Mouse (Mus musculus) neural tube, embryonic 13.5 days (tissue): ENCODE data around the gene Noxa1. TPM values are rescaled to one million over a fixed set of nuclear protein-coding genes. Genes with fewer than 3 reads are reported as not detected.

Experiments
- ATAC-seq: fragments of 200-750 bp; cut with Nextera tagmentation; 2 replicates; pipeline ENCODE4 v1.8.0; 2017; ENCODE audit warnings: low read depth, mild to moderate bottlenecking, moderate TSS enrichment, moderate library complexity
- H3K27ac ChIP-seq: fragments of 300-500 bp; sonication (generic); replicated peaks from 2 replicates; pipeline ENCODE4 v1.5.1; 2015; ENCODE audit warnings: moderate library complexity, mild to moderate bottlenecking, inconsistent platforms
- H3K27me3 ChIP-seq: fragments of 300-500 bp; sonication (generic); 2 replicates; pipeline ENCODE4 v1.6.1; 2015; ENCODE audit warnings: mild to moderate bottlenecking, inconsistent platforms
- H3K36me3 ChIP-seq: fragments of 300-500 bp; sonication (generic); 2 replicates; pipeline ENCODE4 v1.6.1; 2015; ENCODE audit warnings: mild to moderate bottlenecking, inconsistent platforms
- H3K4me1 ChIP-seq: fragments of 300-500 bp; sonication (generic); replicated peaks from 2 replicates; pipeline ENCODE4 v1.6.1; 2015; ENCODE audit warnings: inconsistent platforms
- H3K4me2 ChIP-seq: fragments of 300-500 bp; sonication (generic); 2 replicates; pipeline ENCODE4 v1.6.1; 2015; ENCODE audit warnings: inconsistent platforms, mild to moderate bottlenecking, moderate library complexity
- H3K4me3 ChIP-seq: fragments of 300-500 bp; sonication (generic); 2 replicates; pipeline ENCODE4 v1.5.1; 2015; ENCODE audit warnings: mild to moderate bottlenecking, inconsistent platforms
- H3K9ac ChIP-seq: fragments of 300-500 bp; sonication (generic); 2 replicates; pipeline ENCODE4 v1.6.1; 2015; ENCODE audit warnings: moderate library complexity, mild to moderate bottlenecking, inconsistent platforms
- H3K9me3 ChIP-seq: fragments of 300-500 bp; sonication (generic); 2 replicates; pipeline ENCODE4 v1.6.1; 2016; ENCODE audit warnings: inconsistent platforms
- WGBS: fragments of 180-500 bp; shearing (Covaris S2); methylation state at CpG from one replicate; pipeline ENCODE4 v1.1.7; 2015; 5-methylcytosine and 5-hydroxymethylcytosine counted together
- microRNA-seq: library from miRNA; unstranded; fragments of <30 nt; microRNA quantifications from one replicate; pipeline ENCODE4, GENCODE M21; 2016
- polyA plus RNA-seq: library from polyadenylated mRNA; unstranded; fragments of >200 nt; fragmentation: Nextera tagmentation; extraction: Ambion mirVana; gene quantifications from 2 replicates; pipeline ENCODE4 v1.2.1, GENCODE M21; 2015

The Noxa1 gene
- polyA plus RNA-seq, 1 experiment from 2014 or later = not detected

GRCm38 (mm10) chr2:25058926-25059325 is 36.0 kb downstream of the Noxa1 start:
- H3K9ac ChIP-seq = no peak overlapping the region
- peaks cover 25% of the 10 kb centered on the region for H3K4me1 ChIP-seq
- H3K27me3 ChIP-seq = no peaks in the 10 kb centered on the region
- ATAC-seq = no peak
- no peak overlapping the region for H3K4me2 ChIP-seq
- 95% methylated on average over 7 of the region's 7 CpGs for WGBS
- no peaks in the 10 kb centered on the region for H3K9me3 ChIP-seq
- no peak overlapping the region for H3K4me3 ChIP-seq
- no peak overlapping the region for H3K27ac ChIP-seq
- peaks cover 77% of the 10 kb centered on the region for H3K36me3 ChIP-seq

GRCm38 (mm10) chr2:25055409-25056155 is 39.4 kb downstream of the Noxa1 start:
- ATAC-seq = 0 out of 2 replicates have a peak, but pooled peaks have one; percentile 4
- WGBS = 90% methylated on average over 21 of the region's 21 CpGs

GRCm38 (mm10) chr2:25055068-25055405 is 39.9 kb downstream of the Noxa1 start:
- WGBS = 20% methylated on average over 2 of the region's 2 CpGs
- Histone ChIP-seq H3K4me1 (peaks cover 26% of the 10 kb centered on the region), H3K9me3 (no peaks in the 10 kb centered on the region), H3K4me2 (peak overlapping the region; percentile 83), H3K27me3 (no peaks in the 10 kb centered on the region), H3K4me3 (peak overlapping the region; percentile 59), H3K9ac (peak overlapping the region; percentile 77), H3K36me3 (peaks cover 42% of the 10 kb centered on the region), H3K27ac (peak overlapping the region; percentile 7)
- ATAC-seq = peak; percentile 45

More at GRCm38 (mm10) chr2:25055409-25056155, 39.4 kb downstream of the Noxa1 start:
- H3K36me3 ChIP-seq = peaks cover 48% of the 10 kb centered on the region
- H3K4me3 ChIP-seq = peak overlapping the region; percentile 59
- peaks cover 26% of the 10 kb centered on the region for H3K4me1 ChIP-seq
- no peak overlapping the region for H3K27ac ChIP-seq
- peak overlapping the region; percentile 77 for H3K9ac ChIP-seq
- H3K27me3 ChIP-seq = no peaks in the 10 kb centered on the region
- peak overlapping the region; percentile 83 for H3K4me2 ChIP-seq
- no peaks in the 10 kb centered on the region for H3K9me3 ChIP-seq

- Histone ChIP-seq H3K9ac (peak within 1 kb of the TSS; percentile 77), H3K27me3 (no peaks in the 10 kb centered on the region), H3K4me2 (peak within 1 kb of the TSS; percentile 83), H3K4me1 (peaks cover 26% of the 10 kb centered on the region), H3K27ac (peak within 1 kb of the TSS; percentile 7), H3K9me3 (no peaks in the 10 kb centered on the region), H3K4me3 (peak within 1 kb of the TSS; percentile 59), H3K36me3 (peaks cover 36% of the 10 kb centered on the region)
- peak; percentile 91 for ATAC-seq
- WGBS = 5% methylated on average over 47 of the region's 47 CpGs
Measured at GRCm38 (mm10) chr2:25054221-25055067, 40.5 kb downstream of the Noxa1 start, which contains the start of gene Nsmf. TSS of gene Nsmf (plus strand) at chr2:25054355.

- H3K9ac ChIP-seq = no peak overlapping the region
- no peaks in the 10 kb centered on the region for H3K27me3 ChIP-seq
- H3K9me3 ChIP-seq = no peaks in the 10 kb centered on the region
- H3K27ac ChIP-seq = no peak overlapping the region
- ATAC-seq = no peak
- no peak overlapping the region for H3K4me3 ChIP-seq
- WGBS = 93% methylated on average over 6 of the region's 6 CpGs
- H3K4me1 ChIP-seq = peaks cover 26% of the 10 kb centered on the region
- no peak overlapping the region for H3K4me2 ChIP-seq
- H3K36me3 ChIP-seq = peaks cover 24% of the 10 kb centered on the region
Measured at GRCm38 (mm10) chr2:25053101-25053500, 41.8 kb downstream of the Noxa1 start.

- no peak overlapping the region for H3K9ac ChIP-seq
- ATAC-seq = no peak
- 86% methylated on average over 8 of the region's 8 CpGs for WGBS
- no peaks in the 10 kb centered on the region for H3K9me3 ChIP-seq
- peaks cover 22% of the 10 kb centered on the region for H3K4me1 ChIP-seq
- H3K4me2 ChIP-seq = no peak overlapping the region
- peaks cover 9% of the 10 kb centered on the region; the same call in 1 of the 2 replicates for H3K36me3 ChIP-seq
- H3K4me3 ChIP-seq = no peak overlapping the region
- no peak overlapping the region for H3K27ac ChIP-seq
- H3K27me3 ChIP-seq = no peaks in the 10 kb centered on the region
Measured at GRCm38 (mm10) chr2:25051450-25051849, 43.5 kb downstream of the Noxa1 start.

- 85% methylated on average over 7 of the region's 7 CpGs for WGBS
- no peak overlapping the region for H3K4me2 ChIP-seq
- no peaks in the 10 kb centered on the region for H3K9me3 ChIP-seq
- H3K9ac ChIP-seq = no peak overlapping the region
- H3K27ac ChIP-seq = no peak overlapping the region
- H3K27me3 ChIP-seq = no peaks in the 10 kb centered on the region
- no peak overlapping the region for H3K4me3 ChIP-seq
- H3K4me1 ChIP-seq = peaks cover 17% of the 10 kb centered on the region
- no peak for ATAC-seq
- 0 out of 2 replicates have a peak, but pooled peaks cover 4% of the 10 kb centered on the region for H3K36me3 ChIP-seq
Measured at GRCm38 (mm10) chr2:25050921-25051320, 44.0 kb downstream of the Noxa1 start.

GRCm38 (mm10) chr2:25040089-25040488 is 54.9 kb downstream of the Noxa1 start:
- Histone ChIP-seq H3K9me3 (no peaks in the 10 kb centered on the region), H3K36me3 (no peaks in the 10 kb centered on the region), H3K27ac (no peak overlapping the region), H3K9ac (no peak overlapping the region), H3K4me3 (no peak overlapping the region), H3K4me1 (no peaks in the 10 kb centered on the region), H3K27me3 (no peaks in the 10 kb centered on the region), H3K4me2 (no peak overlapping the region)
- 90% methylated on average over 5 of the region's 5 CpGs for WGBS
- ATAC-seq = no peak

Small RNAs within 50 kb of the gene (microRNA-seq; reads per million reads assigned to microRNA genes)
- gene Gm24328 (not detected), gene Mir7664 (not detected)

Other genes with a start within 250 kb of the Noxa1 start
- 96.0 and 110 TPM in 2 replicates for gene Ehmt1, start 175.5 kb downstream of the Noxa1 start, polyA plus RNA-seq
- gene Arrdc1, start 159.9 kb downstream of the Noxa1 start, polyA plus RNA-seq = 26.4 and 26.9 TPM in 2 replicates
- gene Zmynd19, start 145.4 kb downstream of the Noxa1 start, polyA plus RNA-seq = 18.3 and 18.5 TPM in 2 replicates
- 32.7 and 33.6 TPM in 2 replicates for gene Dph7, start 132.7 kb downstream of the Noxa1 start, polyA plus RNA-seq
- gene Mrpl41, start 120.1 kb downstream of the Noxa1 start, polyA plus RNA-seq = 193 and 222 TPM in 2 replicates
- 2.6 and 4.3 TPM in 2 replicates for gene Pnpla7, start 119.1 kb downstream of the Noxa1 start, polyA plus RNA-seq
- 125 and 134 TPM in 2 replicates for gene Nsmf, start 40.8 kb downstream of the Noxa1 start, polyA plus RNA-seq
- gene Entpd8, start 14.8 kb downstream of the Noxa1 start, polyA plus RNA-seq = not detected in 2 replicates
- 25.5 and 27.9 TPM in 2 replicates for gene Nrarp, start 85.6 kb upstream of the Noxa1 start, polyA plus RNA-seq
- 1.2 and 1.4 TPM in 2 replicates for gene Tor4a, start 101.7 kb upstream of the Noxa1 start, polyA plus RNA-seq
- 95.1 and 99.9 TPM in 2 replicates for gene Nelfb, start 116.3 kb upstream of the Noxa1 start, polyA plus RNA-seq
- 0.15 TPM in 1 of 2 replicates, not detected in the other for gene Stpg3, start 119.5 kb upstream of the Noxa1 start, polyA plus RNA-seq
- gene Fam166a, start 123.6 kb upstream of the Noxa1 start, polyA plus RNA-seq = 0.89 TPM in 1 of 2 replicates, not detected in the other
- gene Tubb4b, start 129.6 kb upstream of the Noxa1 start, polyA plus RNA-seq = 361 and 388 TPM in 2 replicates
- not detected in 2 replicates for gene Slc34a3, start 139.2 kb upstream of the Noxa1 start, polyA plus RNA-seq
- gene Rnf224, start 141.6 kb upstream of the Noxa1 start, polyA plus RNA-seq = not detected in 2 replicates
- 83.0 and 91.6 TPM in 2 replicates for gene Rnf208, start 147.1 kb upstream of the Noxa1 start, polyA plus RNA-seq
- 0.22 TPM in 1 of 2 replicates, not detected in the other for gene Cysrt1, start 147.3 kb upstream of the Noxa1 start, polyA plus RNA-seq
- gene AL732309.1, start 151.7 kb upstream of the Noxa1 start, polyA plus RNA-seq = 5.3 and 5.4 TPM in 2 replicates
- gene Tmem203, start 160.3 kb upstream of the Noxa1 start, polyA plus RNA-seq = 18.8 and 21.5 TPM in 2 replicates
- gene Tprn, start 167.5 kb upstream of the Noxa1 start, polyA plus RNA-seq = 13.3 and 14.6 TPM in 2 replicates
- 187 and 206 TPM in 2 replicates for gene Ssna1, start 177.3 kb upstream of the Noxa1 start, polyA plus RNA-seq
- 128 and 131 TPM in 2 replicates for gene Anapc2, start 177.3 kb upstream of the Noxa1 start, polyA plus RNA-seq
- gene Tmem210, start 193.0 kb upstream of the Noxa1 start, polyA plus RNA-seq = not detected in 2 replicates
- gene Lrrc26, start 194.8 kb upstream of the Noxa1 start, polyA plus RNA-seq = not detected in 2 replicates
- gene Grin1, start 224.0 kb upstream of the Noxa1 start, polyA plus RNA-seq = 27.1 and 30.2 TPM in 2 replicates
- 55.4 and 73.6 TPM in 2 replicates for gene Man1b1, start 237.2 kb upstream of the Noxa1 start, polyA plus RNA-seq